Mouse (Mus musculus) stomach, embryonic 14.5 days (tissue): ENCODE data around the gene Ascl1. TPM values are rescaled to one million over a fixed set of nuclear protein-coding genes. Genes with fewer than 3 reads are reported as not detected.

Source experiments
- ATAC-seq: fragments of 200-750 bp; cut with Nextera tagmentation; 2 replicates; pipeline ENCODE4 v1.8.0; 2017; ENCODE audit warnings: low read depth, moderate TSS enrichment; ENCODE audit not compliant: insufficient number of reproducible peaks, insufficient read depth, low FRiP score
- H3K27ac ChIP-seq: fragments of 300-500 bp; sonication (generic); 2 replicates; pipeline ENCODE4 v1.5.1; 2014; ENCODE audit warnings: mild to moderate bottlenecking, low read length, moderate library complexity, mixed read lengths
- H3K27me3 ChIP-seq: fragments of 300-500 bp; sonication (generic); 2 replicates; pipeline ENCODE4 v1.6.1; 2014; ENCODE audit warnings: low read length, control low read depth, mixed read lengths; ENCODE audit not compliant: control insufficient read depth, insufficient read depth
- H3K36me3 ChIP-seq: fragments of 300-500 bp; sonication (generic); 2 replicates; pipeline ENCODE4 v1.6.1; 2014; ENCODE audit warnings: mild to moderate bottlenecking, control low read depth, low read length, moderate library complexity, mixed read lengths; ENCODE audit not compliant: control insufficient read depth, insufficient read depth
- H3K4me1 ChIP-seq: fragments of 300-500 bp; sonication (generic); 2 replicates; pipeline ENCODE4 v1.6.1; 2014; ENCODE audit warnings: low read length, control low read depth, mixed read lengths; ENCODE audit not compliant: control insufficient read depth, insufficient read depth
- H3K4me2 ChIP-seq: fragments of 300-500 bp; sonication (generic); replicated peaks from 2 replicates; pipeline ENCODE4 v1.6.1; 2014; ENCODE audit warnings: low read depth, low read length, control low read depth
- H3K4me3 ChIP-seq: fragments of 300-500 bp; sonication (generic); 2 replicates; pipeline ENCODE4 v1.5.1; 2014; ENCODE audit warnings: low read depth, low read length, control low read depth
- H3K9ac ChIP-seq: fragments of 300-500 bp; sonication (generic); replicated peaks from 2 replicates; pipeline ENCODE4 v1.6.1; 2014; ENCODE audit warnings: low read depth, mild to moderate bottlenecking, control low read depth, low read length, moderate library complexity, mixed read lengths
- H3K9me3 ChIP-seq: fragments of 300-500 bp; sonication (generic); 2 replicates; pipeline ENCODE4 v1.6.1; 2016; ENCODE audit warnings: low read depth, low read length, control low read depth; ENCODE audit not compliant: control insufficient read depth
- WGBS: fragments of 180-500 bp; shearing (Covaris S2); extraction: QIAGEN DNeasy Blood & Tissue Kit; methylation state at CpG from one replicate; pipeline ENCODE4 v1.1.7; 2014; 5-methylcytosine and 5-hydroxymethylcytosine counted together
- polyA plus RNA-seq: library from polyadenylated mRNA; unstranded; fragments of >200 nt; fragmentation: Nextera tagmentation; extraction: Ambion mirVana; gene quantifications from 2 replicates; pipeline ENCODE4 v1.2.1, GENCODE M21; 2014

Gene Ascl1
- polyA plus RNA-seq, 1 experiment from 2014 or later, result 15.6 TPM

- WGBS, result 16% methylated on average over 2 of the region's 2 CpGs
- Histone ChIP-seq H3K4me2 (no peak overlapping the region), H3K4me1 (peaks cover 5% of the 10 kb centered on the region; the same call in 1 of the 2 replicates), H3K9ac (no peak overlapping the region), H3K4me3 (no peak overlapping the region), H3K9me3 (no peaks in the 10 kb centered on the region), H3K36me3 (no peaks in the 10 kb centered on the region), H3K27ac (no peak overlapping the region), H3K27me3 (peaks cover 73% of the 10 kb centered on the region)
- ATAC-seq, result no peak
Observed at GRCm38 (mm10) chr10:87490328-87490727, 3.1 kb downstream of the Ascl1 start.

DNA sequence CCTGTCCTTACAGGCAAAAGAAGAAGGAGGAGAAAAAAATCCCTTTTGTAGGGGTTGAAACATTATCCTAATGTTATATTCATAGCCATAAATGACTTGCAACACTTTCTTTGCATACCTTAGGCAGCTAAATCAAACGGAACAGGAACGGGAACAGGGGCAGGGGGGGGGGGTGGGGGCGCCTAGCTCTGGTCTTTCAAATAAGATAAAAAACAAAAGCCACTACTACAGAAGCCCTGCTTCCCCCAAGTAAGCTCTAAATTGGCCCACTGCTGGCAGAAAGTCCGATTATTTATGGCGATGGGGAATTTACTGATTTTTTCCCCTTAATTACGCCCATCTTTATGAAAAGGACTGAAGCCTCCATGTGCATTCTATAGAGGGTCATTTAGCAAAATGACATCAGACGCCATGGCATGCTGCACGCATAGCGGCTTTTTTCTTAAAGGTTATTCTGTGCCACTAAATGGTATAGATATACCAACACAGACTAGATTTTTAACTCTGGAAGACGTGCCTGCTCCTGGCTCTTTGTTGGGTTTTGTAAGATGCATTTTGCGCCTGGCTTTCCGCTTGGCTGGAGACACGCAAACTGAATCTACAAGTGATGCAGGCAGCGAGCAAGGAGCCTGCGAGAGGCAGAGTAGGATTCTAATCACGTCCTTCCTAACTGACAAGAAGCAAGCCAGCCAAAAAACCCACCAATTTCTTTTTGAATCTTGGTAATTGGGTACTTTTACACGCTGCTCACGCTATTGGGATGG is 4.0 kb downstream of the Ascl1 start:
- Histone ChIP-seq H3K27me3 (peaks cover 72% of the 10 kb centered on the region), H3K4me2 (no peak overlapping the region), H3K36me3 (no peaks in the 10 kb centered on the region), H3K27ac (no peak overlapping the region), H3K9me3 (no peaks in the 10 kb centered on the region), H3K4me1 (peaks cover 5% of the 10 kb centered on the region; the same call in 1 of the 2 replicates), H3K4me3 (no peak overlapping the region), H3K9ac (no peak overlapping the region)
- ATAC-seq, result no peak
- WGBS, result 5% methylated on average over 18 of the region's 18 CpGs

DNA sequence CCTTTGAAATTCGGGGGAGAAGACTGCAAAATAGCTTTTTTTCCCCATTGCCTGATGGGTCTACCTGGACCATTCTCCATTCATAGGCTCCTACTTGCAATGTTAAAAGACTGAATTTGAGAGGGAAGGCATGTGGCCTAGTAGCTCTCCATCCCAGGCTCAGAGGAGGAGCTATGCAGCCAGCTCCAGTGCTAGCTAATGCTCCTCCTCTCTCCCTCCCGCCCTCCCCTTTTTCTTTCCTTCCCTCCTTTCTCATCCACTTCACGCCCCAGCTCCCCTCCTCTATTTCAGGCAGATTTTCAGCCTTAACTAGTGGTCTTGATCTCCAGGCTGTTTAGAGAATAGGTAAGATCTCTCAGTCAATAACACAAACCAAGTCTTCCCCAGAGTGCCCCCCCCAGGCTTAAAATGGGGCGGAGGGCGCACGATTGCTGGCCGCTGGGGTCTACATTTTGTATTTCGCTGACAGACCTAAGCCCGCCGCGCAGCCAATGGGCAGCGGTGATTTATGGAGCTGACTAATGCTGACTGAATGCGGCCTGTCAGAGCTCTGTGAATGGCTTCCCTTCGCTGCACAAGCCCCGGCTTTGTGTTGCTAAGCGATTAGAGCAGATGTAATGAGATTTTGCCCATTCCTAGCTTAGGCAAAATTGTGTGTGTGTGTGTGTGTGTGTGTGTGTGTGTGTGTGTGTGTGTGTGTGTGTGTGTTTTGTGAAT is 4.9 kb downstream of the Ascl1 start:
- Histone ChIP-seq H3K4me2 (no peak overlapping the region), H3K27me3 (peaks cover 65% of the 10 kb centered on the region), H3K9ac (no peak overlapping the region), H3K27ac (no peak overlapping the region), H3K9me3 (no peaks in the 10 kb centered on the region), H3K4me3 (no peak overlapping the region), H3K36me3 (no peaks in the 10 kb centered on the region), H3K4me1 (peaks cover under 1% of the 10 kb centered on the region; the same call in 1 of the 2 replicates)
- WGBS, result under 1% methylated on average over 16 of the region's 16 CpGs
- peak; percentile 51; the same call in 1 of the 2 replicates for ATAC-seq

GRCm38 (mm10) chr10:87485721-87486620 is 7.5 kb downstream of the Ascl1 start:
- H3K36me3 ChIP-seq, result no peaks in the 10 kb centered on the region
- ATAC-seq, result peak; percentile 78
- H3K9me3 ChIP-seq, result no peaks in the 10 kb centered on the region
- H3K27ac ChIP-seq, result no peak overlapping the region
- peak overlapping the region; percentile 15; the same call in 1 of the 2 replicates for H3K4me2 ChIP-seq
- H3K27me3 ChIP-seq, result peaks cover 63% of the 10 kb centered on the region
- WGBS, result 2% methylated on average over 33 of the region's 33 CpGs
- H3K4me3 ChIP-seq, result no peak overlapping the region; the same call in 1 of the 2 replicates
- no peak overlapping the region for H3K9ac ChIP-seq
- H3K4me1 ChIP-seq, result no peaks in the 10 kb centered on the region; the same call in 1 of the 2 replicates

GRCm38 (mm10) chr10:87484831-87485720 is 8.4 kb downstream of the Ascl1 start:
- ATAC-seq, result no peak
- Histone ChIP-seq H3K9me3 (no peaks in the 10 kb centered on the region), H3K27me3 (peaks cover 59% of the 10 kb centered on the region), H3K4me1 (no peaks in the 10 kb centered on the region; the same call in 1 of the 2 replicates), H3K9ac (no peak overlapping the region), H3K4me2 (0 out of 2 replicates have a peak overlapping the region, but pooled peaks have one; percentile 4), H3K4me3 (no peak overlapping the region), H3K36me3 (no peaks in the 10 kb centered on the region), H3K27ac (no peak overlapping the region)
- 3% methylated on average over 17 of the region's 17 CpGs for WGBS

- no peaks in the 10 kb centered on the region for H3K9me3 ChIP-seq
- no peak overlapping the region for H3K9ac ChIP-seq
- H3K4me1 ChIP-seq, result no peaks in the 10 kb centered on the region
- H3K4me2 ChIP-seq, result no peak overlapping the region
- no peak overlapping the region for H3K27ac ChIP-seq
- H3K27me3 ChIP-seq, result peaks cover 11% of the 10 kb centered on the region
- H3K4me3 ChIP-seq, result no peak overlapping the region
- no peaks in the 10 kb centered on the region for H3K36me3 ChIP-seq
- no peak for ATAC-seq
- 64% methylated on average over 5 of the region's 5 CpGs for WGBS
Observed at GRCm38 (mm10) chr10:87477895-87478294, 15.6 kb downstream of the Ascl1 start.

GRCm38 (mm10) chr10:87474971-87475370 is 18.5 kb downstream of the Ascl1 start:
- H3K9me3 ChIP-seq, result no peaks in the 10 kb centered on the region
- H3K27ac ChIP-seq, result no peak overlapping the region
- 82% methylated on average over 2 of the region's 2 CpGs for WGBS
- H3K4me1 ChIP-seq, result no peaks in the 10 kb centered on the region
- no peak for ATAC-seq
- no peaks in the 10 kb centered on the region for H3K36me3 ChIP-seq
- no peak overlapping the region for H3K4me2 ChIP-seq
- no peaks in the 10 kb centered on the region for H3K27me3 ChIP-seq
- no peak overlapping the region for H3K4me3 ChIP-seq
- no peak overlapping the region for H3K9ac ChIP-seq
